Mouse (Mus musculus): ENCODE measurements around the gene Scyl2. TPM values are rescaled to one million over a fixed set of nuclear protein-coding genes. Genes with fewer than 3 reads are reported as not detected.
A peak's percentile ranks its signal among the peaks of the same experiment; 100 is the strongest.

Gene Scyl2
- polyA plus RNA-seq, 1 experiment from 2014 or later = 7.5 TPM

GRCm38 (mm10) chr10:89630052-89630451 is 56.0 kb downstream of the Scyl2 start:
- H3K36me3 ChIP-seq = no peaks in the 10 kb centered on the region
- no peaks in the 10 kb centered on the region for H3K27me3 ChIP-seq (replicated peaks)
- H3K4me3 ChIP-seq (replicated peaks) = no peak overlapping the region
- H3K9ac ChIP-seq = no peak overlapping the region
- H3K4me1 ChIP-seq (replicated peaks) = no peaks in the 10 kb centered on the region
- H3K27ac ChIP-seq = no peak overlapping the region
- peak; percentile 75 for ATAC-seq
- no peak overlapping the region for H3K4me2 ChIP-seq (replicated peaks)
- WGBS = 30% methylated on average over 3 of the region's 3 CpGs
- H3K9me3 ChIP-seq = no peaks in the 10 kb centered on the region

- Histone ChIP-seq H3K4me1 (replicated peaks) (no peaks in the 10 kb centered on the region), H3K9me3 (no peaks in the 10 kb centered on the region), H3K9ac (no peak overlapping the region), H3K27ac (no peak overlapping the region), H3K4me3 (replicated peaks) (no peak overlapping the region), H3K4me2 (replicated peaks) (no peak overlapping the region), H3K27me3 (replicated peaks) (no peaks in the 10 kb centered on the region), H3K36me3 (no peaks in the 10 kb centered on the region)
- no peak for ATAC-seq
- WGBS = 90% methylated on average over 2 of the region's 2 CpGs
These were observed 59.4 kb downstream of the Scyl2 start for GRCm38 (mm10) chr10:89626714-89627113.

- WGBS = 69% methylated on average over 2 of the region's 2 CpGs
- Histone ChIP-seq H3K9me3 (no peaks in the 10 kb centered on the region), H3K27ac (no peak overlapping the region), H3K9ac (no peak overlapping the region), H3K36me3 (no peaks in the 10 kb centered on the region), H3K27me3 (replicated peaks) (no peaks in the 10 kb centered on the region), H3K4me3 (replicated peaks) (no peak overlapping the region), H3K4me1 (replicated peaks) (0 out of 2 replicates have a peak, but pooled peaks cover 2% of the 10 kb centered on the region), H3K4me2 (replicated peaks) (no peak overlapping the region)
- ATAC-seq = no peak
These were observed 61.9 kb downstream of the Scyl2 start for GRCm38 (mm10) chr10:89624196-89624595.

- H3K4me2 ChIP-seq (replicated peaks) = no peak within 1 kb of the TSS
- H3K36me3 ChIP-seq = no peaks in the 10 kb centered on the region
- no peak within 1 kb of the TSS for H3K27ac ChIP-seq
- 0 out of 2 replicates have a peak, but pooled peaks cover 2% of the 10 kb centered on the region for H3K4me1 ChIP-seq (replicated peaks)
- no peak within 1 kb of the TSS for H3K9ac ChIP-seq
- no peak for ATAC-seq
- H3K27me3 ChIP-seq (replicated peaks) = no peaks in the 10 kb centered on the region
- WGBS = 36% methylated on average over 7 of the region's 7 CpGs
- no peaks in the 10 kb centered on the region for H3K9me3 ChIP-seq
- H3K4me3 ChIP-seq (replicated peaks) = no peak within 1 kb of the TSS
These were observed 65.0 kb downstream of the Scyl2 start, which contains the start of gene Slc17a8 for GRCm38 (mm10) chr10:89621129-89621528. Gene Slc17a8 (minus strand): TSS chr10:89621253.

GRCm38 (mm10) chr10:89599311-89599710 is 86.8 kb downstream of the Scyl2 start:
- Histone ChIP-seq H3K27ac (no peak overlapping the region), H3K27me3 (replicated peaks) (no peaks in the 10 kb centered on the region), H3K4me3 (replicated peaks) (no peak overlapping the region), H3K36me3 (no peaks in the 10 kb centered on the region), H3K4me2 (replicated peaks) (no peak overlapping the region), H3K9me3 (no peaks in the 10 kb centered on the region), H3K9ac (no peak overlapping the region), H3K4me1 (replicated peaks) (0 out of 2 replicates have a peak, but pooled peaks cover 4% of the 10 kb centered on the region)
- 62% methylated on average over 5 of the region's 5 CpGs for WGBS
- peak; percentile 37; the same call in 1 of the 2 replicates for ATAC-seq

- Histone ChIP-seq H3K27ac (no peak overlapping the region), H3K4me2 (replicated peaks) (no peak overlapping the region), H3K9me3 (no peaks in the 10 kb centered on the region), H3K4me1 (replicated peaks) (0 out of 2 replicates have a peak, but pooled peaks cover 8% of the 10 kb centered on the region), H3K9ac (no peak overlapping the region), H3K27me3 (replicated peaks) (no peaks in the 10 kb centered on the region), H3K4me3 (replicated peaks) (no peak overlapping the region), H3K36me3 (no peaks in the 10 kb centered on the region)
- ATAC-seq = no peak
- 72% methylated on average over 4 of the region's 4 CpGs for WGBS
These were observed 88.8 kb downstream of the Scyl2 start for GRCm38 (mm10) chr10:89597275-89597674.

- Histone ChIP-seq H3K27ac (0 out of 2 replicates have a peak overlapping the region, but pooled peaks have one; percentile 23), H3K4me3 (replicated peaks) (no peak overlapping the region)
These were observed 90.2 kb downstream of the Scyl2 start for GRCm38 (mm10) chr10:89595935-89596334.

GRCm38 (mm10) chr10:89595514-89595913 is 90.6 kb downstream of the Scyl2 start:
- Histone ChIP-seq H3K9me3 (no peaks in the 10 kb centered on the region), H3K4me3 (replicated peaks) (no peak overlapping the region), H3K4me1 (replicated peaks) (0 out of 2 replicates have a peak, but pooled peaks cover 8% of the 10 kb centered on the region), H3K4me2 (replicated peaks) (no peak overlapping the region), H3K36me3 (no peaks in the 10 kb centered on the region), H3K9ac (no peak overlapping the region), H3K27ac (0 out of 2 replicates have a peak overlapping the region, but pooled peaks have one; percentile 23), H3K27me3 (replicated peaks) (no peaks in the 10 kb centered on the region)
- WGBS = 67% methylated on average over 1 of the region's 1 CpGs
- ATAC-seq = no peak; the same call in 1 of the 2 replicates

More at GRCm38 (mm10) chr10:89595935-89596334, 90.2 kb downstream of the Scyl2 start:
- Histone ChIP-seq H3K27me3 (replicated peaks) (no peaks in the 10 kb centered on the region), H3K36me3 (no peaks in the 10 kb centered on the region), H3K9me3 (no peaks in the 10 kb centered on the region), H3K4me2 (replicated peaks) (no peak overlapping the region), H3K9ac (no peak overlapping the region), H3K4me1 (replicated peaks) (0 out of 2 replicates have a peak, but pooled peaks cover 8% of the 10 kb centered on the region)
- 49% methylated on average over 5 of the region's 5 CpGs for WGBS
- ATAC-seq = peak; percentile 55

GRCm38 (mm10) chr10:89594309-89594708 is 91.8 kb downstream of the Scyl2 start:
- H3K9ac ChIP-seq = no peak overlapping the region
- peak; percentile 79 for ATAC-seq
- H3K27ac ChIP-seq = peak overlapping the region; percentile 5; the same call in 1 of the 2 replicates
- 0 out of 2 replicates have a peak, but pooled peaks cover 8% of the 10 kb centered on the region for H3K4me1 ChIP-seq (replicated peaks)
- H3K27me3 ChIP-seq (replicated peaks) = no peaks in the 10 kb centered on the region
- no peaks in the 10 kb centered on the region for H3K36me3 ChIP-seq
- H3K4me2 ChIP-seq (replicated peaks) = no peak overlapping the region
- no peaks in the 10 kb centered on the region for H3K9me3 ChIP-seq
- H3K4me3 ChIP-seq (replicated peaks) = no peak overlapping the region
- 47% methylated on average over 4 of the region's 4 CpGs for whole genome bisulfite sequencing

- Histone ChIP-seq H3K36me3 (no peaks in the 10 kb centered on the region), H3K4me2 (replicated peaks) (no peak overlapping the region), H3K4me3 (replicated peaks) (no peak overlapping the region), H3K4me1 (replicated peaks) (0 out of 2 replicates have a peak, but pooled peaks cover 8% of the 10 kb centered on the region), H3K27ac (no peak overlapping the region), H3K9ac (no peak overlapping the region), H3K9me3 (no peaks in the 10 kb centered on the region), H3K27me3 (replicated peaks) (no peaks in the 10 kb centered on the region)
- WGBS = 63% methylated on average over 4 of the region's 4 CpGs
- ATAC-seq = peak; percentile 57
These were observed 93.3 kb downstream of the Scyl2 start for GRCm38 (mm10) chr10:89592797-89593196.

GRCm38 (mm10) chr10:89589877-89590276 is 96.2 kb downstream of the Scyl2 start:
- Histone ChIP-seq H3K4me2 (replicated peaks) (no peak overlapping the region), H3K4me1 (replicated peaks) (0 out of 2 replicates have a peak, but pooled peaks cover 8% of the 10 kb centered on the region), H3K27ac (no peak overlapping the region), H3K36me3 (no peaks in the 10 kb centered on the region), H3K4me3 (replicated peaks) (no peak overlapping the region), H3K9me3 (no peaks in the 10 kb centered on the region), H3K9ac (no peak overlapping the region), H3K27me3 (replicated peaks) (no peaks in the 10 kb centered on the region)
- 93% methylated on average over 1 of the region's 1 CpGs for WGBS
- no peak for ATAC-seq

Data from intestine, embryonic 15.5 days (tissue).